Mouse (Mus musculus) heart, adult 11 months (tissue): Measurements from ENCODE around the gene Llcfc1.

Experiments
- DNase-seq: peaks from one replicate; pipeline ENCODE4 v3.0.0; 2022

Llcfc1 gene

DNA sequence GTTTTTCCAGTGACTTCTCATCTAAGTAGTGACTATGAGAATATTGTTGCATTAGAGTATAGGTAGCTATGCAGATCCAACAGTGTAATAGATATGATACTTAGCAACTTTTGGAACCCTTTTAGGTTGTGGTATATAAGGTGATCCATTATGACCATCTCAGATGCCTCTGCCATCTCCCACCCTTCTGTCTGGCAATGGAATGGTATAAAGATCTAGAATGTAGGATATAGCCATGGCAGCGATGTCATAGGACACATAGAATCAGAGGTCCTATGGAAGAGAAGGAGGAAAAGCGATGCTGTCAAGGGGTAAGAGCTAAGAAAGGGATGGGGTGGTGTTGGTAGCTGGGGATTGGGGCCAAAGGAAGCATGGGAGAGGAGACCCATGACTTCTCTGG lies at the start of gene Llcfc1:
Gene Llcfc1, plus strand, starts transcription at position 301 of the 400 bp plus-strand sequence.
- DNase-seq, result peak; percentile 42

DNA sequence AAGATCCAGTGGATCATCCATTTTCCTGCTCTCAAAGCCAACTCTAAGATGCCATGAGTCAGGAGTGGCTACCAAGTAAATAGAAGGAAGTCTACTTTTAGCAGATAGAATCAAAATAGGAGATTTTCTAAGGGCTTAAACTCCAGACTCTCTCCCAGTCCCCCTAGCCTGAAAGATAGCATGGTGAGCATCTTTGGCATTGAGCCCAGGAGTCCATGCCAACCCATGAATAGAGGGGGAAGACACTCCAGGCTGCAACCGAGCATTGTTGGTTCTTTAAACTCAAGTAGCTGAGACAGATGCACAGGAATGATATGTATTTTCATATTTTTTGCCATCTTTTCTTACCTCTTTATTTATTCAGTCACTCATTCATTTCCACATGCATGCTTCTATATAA lies 49.0 kb upstream of the Llcfc1 start:
- DNase-seq, result no peak

DNA sequence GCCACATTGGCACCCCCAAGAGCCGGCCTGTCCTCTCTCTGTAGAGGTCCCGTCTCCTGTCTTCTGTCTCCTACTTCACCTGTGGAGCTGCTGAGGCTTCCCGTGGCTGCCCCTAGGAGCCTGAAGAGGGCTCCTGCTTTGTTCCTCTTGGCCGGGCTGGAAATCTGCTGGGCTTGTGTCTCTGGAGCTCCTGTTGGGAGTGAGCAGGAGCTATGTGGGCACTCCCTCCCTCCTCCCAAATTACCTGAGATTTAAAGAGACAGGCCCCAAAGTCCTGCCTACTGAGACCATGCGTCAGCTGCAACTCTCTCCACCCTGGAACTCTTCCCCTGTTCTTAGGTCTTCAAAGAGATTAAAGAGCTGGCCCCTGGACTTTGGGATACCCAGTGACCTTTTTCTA lies 48.1 kb upstream of the Llcfc1 start, which contains the start of gene Trpv6:
Gene Trpv6, minus strand, starts transcription at position 228 of the 400 bp plus-strand sequence.
- DNase-seq, result no peak

DNA sequence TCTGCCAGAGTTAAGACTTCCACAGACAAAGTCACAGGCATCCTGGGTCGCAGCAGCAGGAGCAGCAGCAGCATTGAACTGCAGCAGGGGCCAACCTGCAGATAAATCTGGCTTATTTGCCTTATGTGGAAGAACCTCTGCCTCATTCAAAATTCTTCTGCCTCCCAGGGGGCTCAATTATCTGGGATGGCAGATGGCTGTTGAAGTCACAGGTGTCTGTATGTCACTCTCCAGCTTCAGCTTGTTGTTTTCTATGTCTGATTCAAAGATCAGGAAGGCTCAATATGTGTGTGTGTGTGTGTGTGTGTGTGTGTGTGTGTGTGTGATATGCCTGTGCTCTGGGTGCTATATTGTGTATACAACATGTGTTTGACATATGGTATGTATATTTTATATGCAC lies 46.8 kb upstream of the Llcfc1 start:
- DNase-seq, result no peak

DNA sequence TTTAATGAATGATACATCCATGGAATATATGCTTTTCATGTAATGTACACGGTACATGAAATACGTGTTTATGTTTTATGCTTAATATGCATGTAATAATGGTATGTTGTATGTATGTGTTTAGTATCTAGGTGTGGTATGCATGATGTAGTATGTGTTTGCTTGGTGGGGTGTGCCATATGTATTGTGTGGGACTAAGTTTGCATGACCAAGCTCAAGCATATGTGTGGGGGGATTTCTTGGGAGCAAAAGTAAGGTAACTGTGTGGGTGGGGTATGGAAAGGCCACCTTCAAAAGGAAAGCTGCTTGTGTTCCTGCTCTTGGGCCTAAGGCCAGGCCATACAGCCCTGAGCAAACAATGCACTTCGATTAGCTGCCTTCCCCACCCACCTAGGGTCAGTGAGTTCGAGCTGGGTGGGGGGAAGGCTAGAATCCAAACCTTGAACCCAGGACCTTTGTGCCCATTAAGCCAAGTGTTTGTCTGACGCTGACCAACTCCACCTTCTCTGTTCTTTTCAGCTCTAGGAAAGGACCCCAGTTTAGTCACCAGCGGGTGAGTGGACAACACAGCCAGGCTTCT lies 46.2 kb upstream of the Llcfc1 start:
- no peak for DNase-seq

DNA sequence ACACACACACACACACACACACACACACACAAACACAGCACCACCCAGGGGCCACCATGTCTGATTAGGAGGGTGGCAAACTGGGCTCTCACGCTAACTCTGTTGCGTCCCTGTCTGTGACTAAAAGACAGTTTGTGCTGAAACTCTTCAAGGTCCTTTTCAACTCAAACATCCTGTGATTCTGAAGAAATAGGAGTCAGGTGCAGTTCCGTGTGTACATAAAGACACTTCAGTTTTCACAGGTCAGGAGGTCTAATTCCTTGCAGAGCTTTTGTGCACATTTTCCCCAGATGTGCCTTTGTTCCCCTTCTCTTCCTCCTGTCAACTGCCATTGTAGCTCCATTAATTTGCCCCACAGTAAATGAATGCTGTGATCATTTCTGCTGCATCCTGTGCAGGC lies 43.8 kb upstream of the Llcfc1 start:
- no peak for DNase-seq

DNA sequence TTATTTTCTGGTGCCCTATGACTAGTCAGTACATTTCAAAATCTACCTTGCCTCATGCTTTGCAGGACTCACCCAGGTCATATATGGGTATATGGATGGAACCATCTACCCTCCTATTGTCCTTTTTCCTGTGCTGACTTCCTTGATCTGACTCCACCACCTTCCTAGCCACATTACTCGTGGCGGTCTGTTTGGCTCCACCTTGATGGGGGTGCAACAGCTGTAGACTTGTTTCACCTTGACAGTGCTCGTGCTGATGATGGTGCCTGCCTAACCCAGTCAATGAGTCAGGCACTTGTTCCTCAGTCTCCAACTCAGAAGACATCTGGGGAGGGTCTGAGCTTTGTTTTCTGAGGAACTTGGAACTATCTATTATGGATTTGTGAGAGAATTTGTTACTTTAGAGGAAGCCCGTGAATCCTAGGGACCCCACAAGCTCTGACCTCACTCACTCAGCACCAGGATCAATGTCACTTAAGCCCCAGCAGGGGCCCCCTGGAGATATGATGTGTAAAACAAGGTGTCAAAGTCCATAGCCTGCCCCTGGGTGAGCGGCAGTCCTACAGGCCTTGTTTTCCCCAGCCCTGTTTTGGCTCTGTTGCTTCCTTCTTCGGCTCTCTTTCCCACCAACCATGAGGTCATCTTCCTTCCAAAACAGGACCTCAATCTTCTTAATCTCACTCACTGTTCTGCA lies 42.9 kb upstream of the Llcfc1 start:
- peak; percentile 83 for DNase-seq

DNA sequence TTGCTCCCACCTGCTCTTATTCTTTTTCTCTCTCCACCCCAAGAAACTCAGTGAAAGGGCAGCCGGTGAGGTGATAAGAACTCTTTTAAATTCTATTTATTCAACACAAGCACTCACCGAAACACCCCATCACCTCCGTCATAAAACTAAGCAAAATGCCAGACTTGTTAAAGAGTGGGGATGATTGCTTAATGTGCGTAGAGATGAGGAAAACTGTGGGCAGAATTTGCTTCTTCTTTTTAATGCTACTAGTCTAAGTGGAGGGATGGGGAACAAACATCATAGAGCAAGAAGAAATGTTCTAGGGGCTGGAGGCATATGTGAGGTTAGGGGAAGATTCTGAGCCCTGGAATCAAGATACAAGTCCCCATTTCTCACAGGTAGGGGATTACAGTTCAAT lies 41.5 kb upstream of the Llcfc1 start:
- DNase-seq, result no peak

DNA sequence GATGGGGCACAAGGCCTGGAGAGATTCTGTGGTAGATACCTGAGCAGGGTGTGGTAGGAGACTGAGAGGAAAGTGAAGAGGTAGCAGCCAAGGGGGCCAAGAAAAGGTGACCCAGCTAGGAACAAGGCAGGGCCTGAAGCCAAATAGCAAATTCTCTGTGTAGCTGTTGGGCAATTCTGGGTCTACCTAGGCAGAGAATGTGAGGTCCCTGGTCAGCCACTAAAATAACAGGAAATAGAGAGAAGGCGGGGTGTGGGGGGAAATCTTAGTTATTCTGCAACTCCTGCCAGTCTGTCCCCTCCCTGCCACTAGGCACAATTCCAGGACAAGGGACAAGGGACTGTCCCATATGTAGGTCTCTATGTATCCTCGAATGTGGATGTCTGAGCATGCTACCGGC lies 41.0 kb upstream of the Llcfc1 start:
- no peak for DNase-seq

DNA sequence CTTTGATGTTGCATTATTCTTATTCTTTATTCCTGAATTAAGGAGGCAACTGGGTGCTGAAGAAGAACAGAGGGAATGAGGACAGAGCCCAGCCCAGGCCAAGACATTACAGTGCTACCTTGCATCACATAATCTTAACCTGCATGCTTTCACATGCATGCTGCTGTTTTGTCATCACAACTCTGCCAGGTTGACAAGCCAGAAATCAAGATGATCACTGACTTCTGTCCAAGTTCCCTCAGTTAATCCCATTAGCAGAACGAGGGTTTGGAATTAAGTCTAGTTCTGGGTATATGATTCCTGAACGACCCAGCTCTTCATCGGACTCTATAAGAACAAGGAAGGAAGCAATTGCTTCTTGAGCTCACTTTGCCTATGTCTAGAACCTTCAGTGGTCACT lies 38.0 kb upstream of the Llcfc1 start:
- no peak for DNase-seq

DNA sequence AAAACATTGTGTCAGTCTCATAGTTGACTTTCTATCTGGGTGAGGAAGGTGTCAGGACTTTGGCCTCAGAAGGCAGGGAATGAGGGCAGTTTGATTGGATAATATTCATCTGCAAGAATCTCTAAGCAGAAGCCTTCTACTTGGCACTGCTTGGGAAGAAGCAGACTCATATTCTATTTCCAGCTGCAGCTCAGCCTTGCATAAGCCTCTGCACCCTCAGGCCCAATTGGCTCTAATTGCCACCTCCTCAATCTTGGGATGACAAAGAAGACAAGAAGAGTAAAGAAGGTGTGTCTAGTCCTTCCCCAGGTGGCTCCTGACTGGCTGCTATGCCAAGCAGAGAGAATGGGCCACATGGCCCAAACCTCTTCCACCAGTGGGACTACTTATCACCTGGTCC lies 37.6 kb upstream of the Llcfc1 start:
- no peak for DNase-seq

DNA sequence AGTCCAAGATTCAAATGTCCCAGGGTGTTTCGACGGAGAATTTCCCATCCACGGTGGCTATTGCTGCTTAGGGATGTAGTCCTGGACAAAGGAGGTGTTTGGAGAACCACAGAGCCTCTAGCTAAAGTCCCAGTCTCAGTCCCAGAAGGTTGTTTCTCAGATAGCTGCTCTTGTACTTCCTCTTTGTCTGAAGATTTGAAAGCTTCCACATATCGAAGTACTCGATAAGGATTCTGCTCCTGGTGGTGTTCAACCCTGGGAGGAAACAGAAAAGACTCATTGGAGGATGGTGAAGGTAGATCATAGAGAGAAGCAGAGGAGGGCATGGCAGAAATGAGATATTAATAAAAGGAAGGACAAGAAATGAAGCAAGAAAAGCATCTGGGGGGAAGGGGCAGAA lies 31.1 kb upstream of the Llcfc1 start:
- no peak for DNase-seq

DNA sequence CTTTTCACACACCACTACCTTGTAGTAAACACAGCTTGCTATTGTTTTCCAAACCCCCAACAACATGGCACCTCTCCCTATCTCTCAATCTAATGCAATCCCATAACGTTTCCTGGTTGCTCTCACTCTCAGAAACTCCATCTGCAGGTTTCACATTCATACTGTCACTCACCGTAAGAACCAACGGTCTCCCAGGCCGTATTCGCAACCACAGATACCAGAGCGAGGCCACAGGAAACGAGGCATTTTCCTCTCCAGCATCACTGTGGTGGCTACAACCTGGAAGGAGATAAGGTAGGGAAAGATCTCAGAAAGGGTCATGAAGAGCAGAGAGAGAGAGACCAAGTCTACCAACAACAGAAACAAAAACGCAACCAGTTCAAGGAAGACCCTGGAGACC lies 29.6 kb upstream of the Llcfc1 start:
- DNase-seq, result no peak

DNA sequence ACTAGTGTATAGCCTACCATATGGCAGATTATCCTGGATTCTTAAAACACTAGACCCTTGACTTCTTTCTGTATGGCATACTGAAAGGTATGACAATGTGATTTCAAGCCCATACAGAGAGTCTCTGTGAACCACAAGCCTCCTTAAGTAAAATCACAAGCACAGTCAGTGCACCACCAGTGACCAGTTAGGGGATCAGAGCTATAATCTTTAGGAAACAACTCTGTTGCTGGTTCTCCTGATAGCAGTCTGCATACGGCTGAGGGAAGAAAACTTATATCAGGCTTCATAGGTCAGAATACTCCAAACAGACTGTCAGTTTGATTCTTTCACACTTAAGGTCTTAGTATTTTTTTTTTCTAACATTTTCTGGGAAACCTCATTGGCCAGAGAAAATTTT lies 25.7 kb upstream of the Llcfc1 start:
- no peak for DNase-seq

DNA sequence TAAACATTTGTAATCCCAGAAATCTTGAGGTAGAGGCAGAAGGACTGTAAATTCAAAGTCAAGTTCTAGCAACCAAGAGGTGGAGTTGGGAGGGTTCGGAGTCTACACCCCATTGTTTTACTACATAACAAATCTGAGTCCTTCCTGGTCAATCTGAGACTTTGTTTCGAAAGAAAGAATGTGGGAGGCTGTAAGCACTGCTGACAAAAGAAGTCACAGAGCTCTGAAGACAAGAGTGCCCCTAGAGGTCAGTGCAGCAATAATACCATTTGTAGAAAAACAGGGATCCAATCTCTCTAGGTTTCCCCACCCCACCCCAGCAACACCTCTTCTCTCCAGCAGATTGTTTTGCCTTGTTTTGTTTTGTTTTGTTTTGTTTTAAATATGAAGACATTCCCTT lies 21.9 kb upstream of the Llcfc1 start:
- no peak for DNase-seq

DNA sequence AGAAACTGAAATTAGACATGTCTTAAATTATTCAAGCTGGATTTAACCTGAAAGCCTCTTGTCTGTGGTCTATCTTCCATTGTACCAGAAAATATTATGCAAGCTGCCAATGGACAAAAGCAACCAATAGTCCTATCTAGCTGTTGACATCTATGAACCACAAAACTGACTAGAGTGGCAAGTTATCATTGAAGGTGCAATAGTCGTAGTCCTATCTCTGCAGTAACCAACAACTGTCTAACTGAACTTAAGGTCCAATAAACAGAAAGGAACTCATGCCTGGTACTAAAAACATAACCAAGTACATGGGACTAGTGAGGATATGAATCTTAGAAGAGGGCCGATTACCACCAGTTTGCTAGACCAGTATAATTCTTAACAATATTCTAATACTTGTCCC lies 7.7 kb upstream of the Llcfc1 start:
- DNase-seq, result no peak

DNA sequence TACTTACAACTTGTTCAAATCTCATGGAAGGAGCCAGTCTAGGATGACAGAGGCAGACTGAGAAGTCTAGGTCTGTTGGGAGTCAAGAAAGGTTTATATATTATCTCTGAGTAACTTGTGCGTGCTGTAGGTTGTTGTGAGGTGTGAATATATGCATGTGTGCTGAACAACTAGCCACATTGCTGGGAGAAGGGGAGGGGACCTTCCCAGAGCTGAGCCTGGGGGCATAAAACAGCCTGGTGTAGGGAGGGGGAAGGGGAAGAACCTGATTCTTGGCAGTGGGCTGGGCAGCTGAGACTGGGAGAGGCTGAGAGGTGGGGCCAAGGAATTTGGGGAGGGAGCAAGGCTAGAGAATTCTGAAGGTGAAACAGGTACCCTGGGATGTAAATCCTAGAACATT lies 3.6 kb upstream of the Llcfc1 start, which contains the start of gene Trpv5:
Gene Trpv5, minus strand, starts transcription at position 101 of the 400 bp plus-strand sequence.
- peak; percentile 59 for DNase-seq

DNA sequence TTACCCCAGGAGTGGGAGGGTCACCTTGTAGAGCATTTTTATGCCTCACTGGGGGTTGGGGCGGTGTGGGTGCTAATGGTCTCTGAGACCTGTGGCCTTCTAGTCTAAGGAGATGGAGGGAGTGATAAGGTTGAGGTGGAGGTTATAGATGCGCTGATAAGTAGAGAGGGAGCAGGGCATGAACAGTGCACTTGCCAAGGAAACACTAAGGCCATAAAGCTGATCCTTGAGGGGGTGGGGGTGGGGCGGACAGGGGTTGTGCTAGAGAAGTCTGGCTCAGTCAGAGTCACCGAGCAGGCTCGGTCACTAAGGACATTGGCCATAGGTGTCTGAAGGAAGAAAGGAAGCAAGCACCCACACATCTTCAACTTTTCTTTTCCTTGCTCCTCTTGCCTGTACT lies 2.6 kb upstream of the Llcfc1 start:
- DNase-seq, result peak; percentile 43

DNA sequence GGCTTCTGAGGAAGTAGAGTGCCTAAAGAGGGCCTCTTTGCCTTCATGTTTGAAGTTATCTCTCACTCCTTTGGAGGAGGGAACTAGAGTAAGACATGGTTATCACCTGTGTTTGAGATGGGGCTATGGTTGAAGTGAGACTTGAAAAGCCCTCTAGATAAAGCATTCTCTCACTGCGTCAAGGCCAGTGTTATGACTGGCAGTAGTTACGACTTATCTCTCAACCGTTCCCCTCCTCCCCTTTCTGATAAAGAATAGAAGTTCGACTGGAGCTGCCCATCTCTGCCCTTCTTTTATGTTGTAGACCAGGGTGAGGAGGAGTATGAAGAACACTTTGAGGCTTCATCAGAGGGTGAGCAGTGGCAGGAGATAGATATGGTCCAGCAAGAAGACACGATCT lies 680 bp downstream of the Llcfc1 start:
- DNase-seq, result peak; percentile 70

DNA sequence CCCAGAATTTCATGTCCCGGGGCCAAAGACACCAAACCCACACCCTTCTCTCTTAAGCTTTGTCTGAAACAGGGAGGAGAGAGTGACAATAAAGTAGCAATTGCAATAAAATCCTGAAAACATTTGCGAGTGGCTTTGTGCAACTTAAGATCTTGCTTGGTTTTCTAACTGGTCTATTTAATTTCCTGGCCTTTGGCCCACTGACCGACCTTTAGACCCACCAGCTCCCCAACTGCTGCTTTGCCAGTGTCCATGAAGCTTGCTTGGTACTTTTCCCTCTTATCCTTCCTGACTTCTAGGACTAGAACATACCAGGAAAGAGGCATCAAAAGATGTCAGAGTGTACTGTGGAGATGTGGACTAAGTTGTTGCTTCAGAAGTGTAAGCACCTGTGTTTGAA lies 1.4 kb downstream of the Llcfc1 start:
- DNase-seq, result no peak

DNA sequence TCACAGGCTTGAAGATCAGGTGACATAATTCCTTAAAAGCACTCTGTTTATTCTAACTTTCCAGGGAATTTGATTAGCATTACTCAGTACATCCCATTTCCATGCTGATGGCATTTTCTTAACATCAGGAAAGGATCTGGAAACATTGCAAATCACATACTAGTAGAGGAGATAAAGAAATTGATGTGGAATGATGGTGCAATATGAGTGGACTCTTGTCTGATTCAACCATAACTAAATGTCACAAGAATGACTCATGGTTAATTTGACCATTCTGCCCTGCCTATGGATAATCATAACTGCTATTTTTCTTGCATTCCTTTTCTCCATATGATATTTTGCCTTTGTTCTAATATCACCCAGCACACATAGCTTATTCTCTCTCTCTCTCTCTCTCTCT lies 8.0 kb downstream of the Llcfc1 start:
- no peak for DNase-seq

DNA sequence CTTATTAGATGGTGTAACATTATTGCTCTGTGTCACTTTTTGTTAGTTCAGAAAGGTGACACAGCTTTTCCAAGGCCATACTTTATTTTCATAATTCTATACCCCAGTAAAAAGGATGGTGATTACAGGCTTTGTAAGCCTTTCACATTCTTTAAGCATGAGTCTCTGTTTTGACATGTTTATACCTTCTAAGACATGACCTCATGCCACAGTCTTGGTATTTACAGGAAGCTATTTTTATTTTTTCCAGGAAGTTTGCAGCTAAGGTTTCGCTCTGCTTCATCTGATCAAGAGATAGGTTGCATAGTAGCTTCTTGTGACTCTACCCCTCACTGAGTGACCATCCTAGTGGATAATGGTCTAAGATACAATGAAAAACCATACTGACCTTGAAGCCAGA lies 10.2 kb downstream of the Llcfc1 start:
- DNase-seq, result no peak

DNA sequence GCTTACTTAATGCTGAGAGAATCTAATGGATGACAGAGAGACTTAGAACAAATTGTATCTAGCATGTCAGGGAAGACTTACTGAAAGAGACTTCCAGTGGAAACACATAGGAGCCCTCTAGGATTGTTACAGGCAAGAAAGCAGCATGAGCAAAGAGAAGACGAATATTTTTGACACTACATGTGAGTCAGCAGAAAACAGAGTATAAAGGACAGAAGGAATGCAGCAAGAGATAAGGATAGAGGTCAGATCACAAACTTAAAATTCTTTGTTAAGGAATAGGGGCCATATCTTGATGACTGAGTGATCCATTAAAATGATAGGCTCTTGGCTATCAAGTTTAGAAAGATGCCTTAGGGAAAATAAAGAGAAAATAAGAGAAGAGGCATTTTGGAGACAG lies 17.0 kb downstream of the Llcfc1 start:
- no peak for DNase-seq

DNA sequence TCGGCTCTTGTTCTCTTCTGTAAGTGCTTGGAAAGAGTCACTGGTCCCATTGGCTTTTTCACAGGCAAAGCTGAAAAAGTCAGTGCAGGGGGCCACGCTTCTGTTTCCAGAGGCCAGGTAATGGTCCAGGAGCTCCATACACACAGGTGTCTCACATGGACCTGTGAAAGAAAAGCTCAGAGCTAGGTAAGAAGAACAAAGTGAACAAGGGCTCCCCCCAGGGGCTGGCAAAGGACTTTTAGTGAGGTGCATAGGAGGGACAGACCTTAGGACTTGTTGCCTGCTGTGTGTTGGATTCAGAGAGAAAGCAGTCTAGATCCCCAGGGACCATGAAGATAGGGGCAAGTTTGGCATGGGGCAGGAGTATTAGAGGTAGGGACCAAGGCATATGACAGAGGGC lies 18.7 kb downstream of the Llcfc1 start:
- DNase-seq, result peak; percentile 72

DNA sequence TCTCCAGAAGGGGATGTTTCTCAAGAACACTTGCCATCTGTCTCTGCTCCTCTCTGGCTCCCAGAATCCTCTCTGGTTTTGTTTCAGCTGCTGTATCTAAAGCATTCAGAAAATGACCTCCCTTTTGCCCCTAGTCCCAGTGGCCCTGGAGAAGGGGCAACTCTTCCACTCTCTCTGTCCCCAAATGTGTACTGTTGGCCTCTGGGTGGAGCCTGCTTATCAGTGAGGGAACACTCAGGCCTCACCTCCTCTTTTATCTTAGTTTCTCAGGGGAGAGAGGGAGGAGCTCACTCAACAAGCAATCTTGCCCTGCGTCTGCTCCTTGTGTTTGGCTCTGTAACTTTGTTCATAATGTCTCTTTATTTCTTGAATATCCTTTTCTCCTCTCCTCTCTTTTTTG lies 19.9 kb downstream of the Llcfc1 start, which contains the start of gene Kel:
Gene Kel, minus strand, starts transcription at position 217 of the 400 bp plus-strand sequence.
- DNase-seq, result peak; percentile 24
